Mouse (Mus musculus) heart, postnatal 0 days (tissue): ENCODE results near the gene Tmc1. TPM values are rescaled to one million over a fixed set of nuclear protein-coding genes. Genes with fewer than 3 reads are reported as not detected.

Experiments used
- ATAC-seq: fragments of 200-750 bp; cut with Nextera tagmentation; 2 replicates; pipeline ENCODE4 v1.8.0; 2017; ENCODE audit warnings: low read depth, moderate number of reproducible peaks, moderate library complexity; ENCODE audit not compliant: insufficient read depth
- DNase-seq: peaks from one replicate; pipeline ENCODE4 v3.0.0-alpha.2; 2016; ENCODE audit warnings: low spot score
- H3K27ac ChIP-seq: fragments of 300-500 bp; sonication (generic); 2 replicates; pipeline ENCODE4 v1.5.1; 2014; ENCODE audit warnings: low read depth, mild to moderate bottlenecking
- H3K27me3 ChIP-seq: fragments of 300-500 bp; sonication (generic); 2 replicates; pipeline ENCODE4 v1.6.1; 2014; ENCODE audit warnings: low read length, mixed read lengths; ENCODE audit not compliant: control insufficient read depth, insufficient read depth
- H3K36me3 ChIP-seq: fragments of 300-500 bp; sonication (generic); replicated peaks from 2 replicates; pipeline ENCODE4 v1.6.1; 2014; ENCODE audit warnings: low read length, mixed read lengths; ENCODE audit not compliant: control insufficient read depth, insufficient read depth
- H3K4me1 ChIP-seq: fragments of 300-500 bp; sonication (generic); 2 replicates; pipeline ENCODE4 v1.6.1; 2014; ENCODE audit warnings: antibody characterized with exemption; ENCODE audit not compliant: control insufficient read depth, insufficient read depth
- H3K4me2 ChIP-seq: fragments of 300-500 bp; sonication (generic); 2 replicates; pipeline ENCODE4 v1.6.1; 2014; ENCODE audit warnings: low read depth, mild to moderate bottlenecking, low read length, moderate library complexity
- H3K4me3 ChIP-seq: fragments of 300-500 bp; sonication (generic); 2 replicates; pipeline ENCODE4 v1.5.1; 2014; ENCODE audit warnings: low read depth, low read length
- H3K9ac ChIP-seq: fragments of 300-500 bp; sonication (generic); replicated peaks from 2 replicates; pipeline ENCODE4 v1.6.1; 2014; ENCODE audit warnings: low read depth, low read length, mixed read lengths
- H3K9me3 ChIP-seq: fragments of 300-500 bp; sonication (generic); replicated peaks from 2 replicates; pipeline ENCODE4 v1.6.1; 2016; ENCODE audit warnings: low read length; ENCODE audit not compliant: control insufficient read depth
- CTCF ChIP-seq: IDR thresholded peaks from 2 replicates; pipeline ENCODE4 v1.5.1; 2016; ENCODE audit warnings: antibody characterized with exemption, control low read depth, low read depth
- EP300 ChIP-seq: IDR thresholded peaks from 2 replicates; pipeline ENCODE4 v1.6.1; 2016; ENCODE audit warnings: antibody characterized with exemption, low read depth
- WGBS: fragments of 180-500 bp; shearing (Covaris S2); extraction: QIAGEN DNeasy Blood & Tissue Kit; methylation state at CpG from one replicate; pipeline ENCODE4 v1.1.7; 2014; 5-methylcytosine and 5-hydroxymethylcytosine counted together
- polyA plus RNA-seq: library from polyadenylated mRNA; unstranded; fragments of >200 nt; fragmentation: Nextera tagmentation; extraction: Ambion mirVana; gene quantifications from 2 replicates; pipeline ENCODE4 v1.2.1, GENCODE M21; 2015
- total RNA-seq: library from RNA; depleted of rRNA; stranded (reverse); fragments of >200 nt; gene quantifications from 2 replicates; pipeline ENCODE4 v1.2.3, GENCODE M21; 2014; ENCODE audit warnings: low replicate concordance; rRNA removed

The Tmc1 gene
- total and polyA plus RNA-seq, 2 experiments from 2014 or later, result not detected

- no peak for ATAC-seq
Observed at GRCm38 (mm10) chr19:20773941-20774340, 180.1 kb downstream of the Tmc1 start.

GRCm38 (mm10) chr19:20764214-20764613 is 189.8 kb downstream of the Tmc1 start:
- H3K9ac ChIP-seq, result no peak overlapping the region
- no peak overlapping the region for H3K27ac ChIP-seq
- no peak for ATAC-seq
- no peaks in the 10 kb centered on the region for H3K36me3 ChIP-seq
- H3K4me3 ChIP-seq, result no peak overlapping the region
- H3K9me3 ChIP-seq, result no peaks in the 10 kb centered on the region
- 12% methylated on average over 1 of the region's 1 CpGs for WGBS
- no peak for TF ChIP-seq EP300
- peak; percentile 68 for TF ChIP-seq CTCF
- H3K4me1 ChIP-seq, result no peaks in the 10 kb centered on the region
- H3K27me3 ChIP-seq, result no peaks in the 10 kb centered on the region
- peak; percentile 35 for DNase-seq
- H3K4me2 ChIP-seq, result no peak overlapping the region

More at GRCm38 (mm10) chr19:20773941-20774340, 180.1 kb downstream of the Tmc1 start:
- H3K27me3 ChIP-seq, result no peaks in the 10 kb centered on the region
- no peak for TF ChIP-seq EP300
- TF ChIP-seq CTCF, result no peak
- no peaks in the 10 kb centered on the region for H3K4me1 ChIP-seq
- no peak overlapping the region for H3K9ac ChIP-seq
- WGBS, result 74% methylated on average over 7 of the region's 7 CpGs
- H3K4me2 ChIP-seq, result no peak overlapping the region
- no peak overlapping the region for H3K27ac ChIP-seq
- no peak overlapping the region for H3K4me3 ChIP-seq
- H3K36me3 ChIP-seq, result no peaks in the 10 kb centered on the region
- no peaks in the 10 kb centered on the region for H3K9me3 ChIP-seq
- DNase-seq, result no peak

GRCm38 (mm10) chr19:20761675-20762426 is 192.2 kb downstream of the Tmc1 start:
- H3K4me2 ChIP-seq, result no peak overlapping the region
- no peaks in the 10 kb centered on the region for H3K27me3 ChIP-seq
- ATAC-seq (no peak), DNase-seq (no peak)
- H3K9ac ChIP-seq, result no peak overlapping the region
- no peak overlapping the region for H3K27ac ChIP-seq
- 53% methylated on average over 4 of the region's 4 CpGs for WGBS
- no peaks in the 10 kb centered on the region for H3K9me3 ChIP-seq
- H3K36me3 ChIP-seq, result no peaks in the 10 kb centered on the region
- no peak for TF ChIP-seq EP300
- TF ChIP-seq CTCF, result no peak
- no peak overlapping the region for H3K4me3 ChIP-seq
- no peaks in the 10 kb centered on the region for H3K4me1 ChIP-seq

GRCm38 (mm10) chr19:20761119-20761518 is 192.9 kb downstream of the Tmc1 start:
- Histone ChIP-seq H3K9me3 (no peaks in the 10 kb centered on the region), H3K36me3 (no peaks in the 10 kb centered on the region), H3K9ac (no peak overlapping the region), H3K27ac (no peak overlapping the region), H3K4me3 (no peak overlapping the region), H3K4me2 (no peak overlapping the region), H3K4me1 (no peaks in the 10 kb centered on the region), H3K27me3 (no peaks in the 10 kb centered on the region)
- TF ChIP-seq CTCF (no peak), EP300 (no peak)
- ATAC-seq, result no peak
- no peak for DNase-seq
- WGBS, result 33% methylated on average over 3 of the region's 3 CpGs

GRCm38 (mm10) chr19:20744630-20745029 is 209.4 kb downstream of the Tmc1 start:
- H3K36me3 ChIP-seq, result no peaks in the 10 kb centered on the region
- ATAC-seq, result no peak
- WGBS, result 64% methylated on average over 1 of the region's 1 CpGs

More at GRCm38 (mm10) chr19:20744630-20745029, 209.4 kb downstream of the Tmc1 start:
- no peaks in the 10 kb centered on the region for H3K4me1 ChIP-seq
- H3K4me2 ChIP-seq, result no peak overlapping the region
- no peak overlapping the region for H3K9ac ChIP-seq
- no peak overlapping the region for H3K4me3 ChIP-seq
- H3K9me3 ChIP-seq, result no peaks in the 10 kb centered on the region
- no peaks in the 10 kb centered on the region for H3K27me3 ChIP-seq
- no peak overlapping the region for H3K27ac ChIP-seq
- TF ChIP-seq EP300, result no peak
- TF ChIP-seq CTCF, result no peak
- no peak for DNase-seq

Other genes with a start within 250 kb of the Tmc1 start
- gene Aldh1a7, start 226.6 kb downstream of the Tmc1 start, total RNA-seq, result 1.9 and 6.0 TPM in 2 replicates
- gene Aldh1a7, start 226.6 kb downstream of the Tmc1 start, polyA plus RNA-seq, result 0.25 and 1.0 TPM in 2 replicates